In genomic region chr7:120157575-120158061, GRCm38 (mm10) we compare ENCODE assay signal across 18 mouse cellular contexts. TPM values are rescaled to one million over a fixed set of nuclear protein-coding genes. Genes with fewer than 3 reads are reported as not detected.
DNase-seq lines count a peak whose midpoint lies in the region; ATAC-seq and TF ChIP-seq lines count a peak whose summit lies in the region.
"Had no signal": no experiment of that assay in that cellular context is flagged by ENCODE, and none has a peak within 500 bp of the region (broad histone marks: within the 10 kb centered on the region; RNA-seq: fewer than 3 reads in every experiment).

No protein-coding gene starts in this region.

- WGBS in forebrain, embryonic 12.5 days, result 9% methylated on average over 5 of the region's 5 CpGs
- WGBS in hindbrain, embryonic 14.5 days, result 18% methylated on average over 5 of the region's 5 CpGs

- peak in 1 of 2 experiments; percentile 16 for DNase-seq in layer of hippocampus, adult 2 months (ENCODE audit: low spot score in 2 of 2)
- DNase-seq in layer of hippocampus, adult 9-11 months, result no peak
- no peak for DNase-seq in hindbrain, embryonic 14.5 days (ENCODE audit: low spot score)
- DNase-seq in retina, postnatal 1 day, result peak; percentile 95
- no peak for DNase-seq in adrenal gland, adult (ENCODE audit: inconsistent age in 2 of 2, low spot score in 1 of 2)
- DNase-seq: cerebellum, postnatal 36 days; kidney, postnatal 14 days; right cerebral cortex, postnatal 14 days; thymus, postnatal 14 days had no signal

- ATAC-seq in forebrain, embryonic 12.5 days (ENCODE audit: low FRiP score), result peak; percentile 57
- peak; percentile 72 for ATAC-seq in hindbrain, embryonic 14.5 days (ENCODE audit: low FRiP score)
- ATAC-seq in erythroblast, adult 5-6 weeks (replicated peaks; ENCODE audit: low FRiP score, poor library complexity, severe bottlenecking), result no peak
- ATAC-seq: activated CD4-positive, CD25-positive, alpha-beta regulatory T cell, adult 4 months had no signal

- H3K4me3 ChIP-seq in layer of hippocampus, adult 2 months, result no peak overlapping the region
- H3K4me3 ChIP-seq in forebrain, embryonic 12.5 days (replicated peaks), result no peak overlapping the region
- H3K4me3 ChIP-seq in hindbrain, embryonic 14.5 days (replicated peaks; ENCODE audit: low read length), result no peak overlapping the region
- H3K4me3 ChIP-seq: erythroblast, embryonic 14.5 days; heart, embryonic 13.5 days had no signal

- H3K27me3 ChIP-seq in forebrain, embryonic 12.5 days, result peaks cover 64% of the 10 kb centered on the region
- no peaks in the 10 kb centered on the region for H3K27me3 ChIP-seq in hindbrain, embryonic 14.5 days (ENCODE audit: control insufficient read depth, insufficient read depth, low read length)
- H3K27me3 ChIP-seq: heart, embryonic 13.5 days had no signal

- H3K36me3 ChIP-seq in forebrain, embryonic 12.5 days (replicated peaks), result no peaks in the 10 kb centered on the region
- H3K36me3 ChIP-seq in hindbrain, embryonic 14.5 days (replicated peaks; ENCODE audit: control insufficient read depth, insufficient read depth), result no peaks in the 10 kb centered on the region
- H3K36me3 ChIP-seq: heart, embryonic 13.5 days had no signal

- TF ChIP-seq CTCF in layer of hippocampus, adult 2 months (conservative IDR thresholded peaks at IDR 0.05), result no peak

- H3K4me1 ChIP-seq in forebrain, embryonic 12.5 days, result peaks cover 23% of the 10 kb centered on the region
- peaks cover 14% of the 10 kb centered on the region for H3K4me1 ChIP-seq in hindbrain, embryonic 14.5 days (replicated peaks; ENCODE audit: control insufficient read depth, insufficient read depth, low read length)
- H3K4me1 ChIP-seq: heart, embryonic 13.5 days had no signal

- no peak overlapping the region for H3K4me2 ChIP-seq in forebrain, embryonic 12.5 days
- H3K4me2 ChIP-seq in hindbrain, embryonic 14.5 days (replicated peaks), result no peak overlapping the region
- H3K4me2 ChIP-seq: heart, embryonic 13.5 days had no signal

- H3K9ac ChIP-seq in forebrain, embryonic 12.5 days, result no peak overlapping the region
- H3K9ac ChIP-seq in hindbrain, embryonic 14.5 days, result no peak overlapping the region
- H3K9ac ChIP-seq: heart, embryonic 13.5 days had no signal

- H3K27ac ChIP-seq in layer of hippocampus, adult 2 months, result peak overlapping the region; percentile 67
- H3K27ac ChIP-seq in forebrain, embryonic 12.5 days, result no peak overlapping the region
- H3K27ac ChIP-seq in hindbrain, embryonic 14.5 days, result no peak overlapping the region
- H3K27ac ChIP-seq: heart, embryonic 13.5 days had no signal

- no peaks in the 10 kb centered on the region for H3K9me3 ChIP-seq in forebrain, embryonic 12.5 days
- H3K9me3 ChIP-seq in hindbrain, embryonic 14.5 days (ENCODE audit: control insufficient read depth, low read length), result no peaks in the 10 kb centered on the region
- H3K9me3 ChIP-seq: heart, embryonic 13.5 days had no signal

RNA-seq across cellular contexts. Expression of gene Zp2, which starts 12.5 kb away (rescaled TPM):
- under 1 TPM; 0.20 to 0.37 TPM for total RNA-seq in layer of hippocampus, adult 2 months (2021)
- not detected in 2 replicates for polyA plus RNA-seq in forebrain, embryonic 12.5 days (2016; fragmentation: Nextera tagmentation; extraction: Ambion mirVana)
- not detected in 2 replicates for polyA plus RNA-seq in hindbrain, embryonic 14.5 days (2014; fragmentation: Nextera tagmentation; extraction: Ambion mirVana)
- not detected in 2 replicates for total RNA-seq in erythroblast, adult 5-6 weeks (2015; ENCODE audit: low replicate concordance)
- not detected in 2 replicates for total RNA-seq in erythroblast, adult 5-6 weeks (2017; ENCODE audit: low replicate concordance)
- total RNA-seq: megakaryocyte progenitor cell, adult 5-6 weeks had no signal
- polyA plus RNA-seq: activated CD4-positive, CD25-positive, alpha-beta regulatory T cell, adult 4 months; erythroblast, embryonic 14.5 days; neural tube, embryonic 14.5 days; stomach, embryonic 14.5 days had no signal

RNA-seq across cellular contexts. Expression of gene Anks4b, which starts 16.0 kb away (rescaled TPM):
- under 1 TPM; 0.31 to 0.32 TPM for total RNA-seq in layer of hippocampus, adult 2 months (2021)
- 0.05 TPM in 1 of 2 replicates, not detected in the other for polyA plus RNA-seq in forebrain, embryonic 12.5 days (2016; fragmentation: Nextera tagmentation; extraction: Ambion mirVana)
- not detected in 2 replicates for polyA plus RNA-seq in hindbrain, embryonic 14.5 days (2014; fragmentation: Nextera tagmentation; extraction: Ambion mirVana)
- total RNA-seq in erythroblast, adult 5-6 weeks (2015; ENCODE audit: low replicate concordance), result not detected in 2 replicates
- not detected in 2 replicates for total RNA-seq in erythroblast, adult 5-6 weeks (2017; ENCODE audit: low replicate concordance)
- total RNA-seq: megakaryocyte progenitor cell, adult 5-6 weeks had no signal
- polyA plus RNA-seq: activated CD4-positive, CD25-positive, alpha-beta regulatory T cell, adult 4 months; erythroblast, embryonic 14.5 days; neural tube, embryonic 14.5 days; stomach, embryonic 14.5 days had no signal

RNA-seq across cellular contexts. Expression of gene Crym, which starts 44.3 kb away (rescaled TPM):
- 100 to 1,000 TPM; 235 to 270 TPM for total RNA-seq in layer of hippocampus, adult 2 months (2021)
- 17.1 and 25.4 TPM in 2 replicates for polyA plus RNA-seq in forebrain, embryonic 12.5 days (2016; fragmentation: Nextera tagmentation; extraction: Ambion mirVana)
- 12.4 and 12.7 TPM in 2 replicates for polyA plus RNA-seq in hindbrain, embryonic 14.5 days (2014; fragmentation: Nextera tagmentation; extraction: Ambion mirVana)
- not detected in 2 replicates for total RNA-seq in erythroblast, adult 5-6 weeks (2015; ENCODE audit: low replicate concordance)
- total RNA-seq in erythroblast, adult 5-6 weeks (2017; ENCODE audit: low replicate concordance), result not detected in 2 replicates
- total RNA-seq: megakaryocyte progenitor cell, adult 5-6 weeks had no signal
- polyA plus RNA-seq: activated CD4-positive, CD25-positive, alpha-beta regulatory T cell, adult 4 months; erythroblast, embryonic 14.5 days had no signal

RNA-seq across cellular contexts. Expression of gene Abca14, which starts 46.1 kb away (rescaled TPM):
- total RNA-seq in layer of hippocampus, adult 2 months (2021), result not detected
- polyA plus RNA-seq in forebrain, embryonic 12.5 days (2016; fragmentation: Nextera tagmentation; extraction: Ambion mirVana), result not detected in 2 replicates
- not detected in 2 replicates for polyA plus RNA-seq in hindbrain, embryonic 14.5 days (2014; fragmentation: Nextera tagmentation; extraction: Ambion mirVana)
- not detected in 2 replicates for total RNA-seq in erythroblast, adult 5-6 weeks (2015; ENCODE audit: low replicate concordance)
- total RNA-seq in erythroblast, adult 5-6 weeks (2017; ENCODE audit: low replicate concordance), result not detected in 2 replicates
- total RNA-seq: gastrocnemius, adult 8-10 months; megakaryocyte progenitor cell, adult 5-6 weeks had no signal
- polyA plus RNA-seq: activated CD4-positive, CD25-positive, alpha-beta regulatory T cell, adult 4 months; erythroblast, embryonic 14.5 days; heart, embryonic 13.5 days; neural tube, embryonic 14.5 days; stomach, embryonic 14.5 days had no signal

RNA-seq across cellular contexts. Expression of gene Tmem159, which starts 55.5 kb away (rescaled TPM):
- total RNA-seq in layer of hippocampus, adult 2 months (2021), result 10 to 100 TPM; 11.3 to 11.7 TPM
- 8.0 and 8.9 TPM in 2 replicates for polyA plus RNA-seq in forebrain, embryonic 12.5 days (2016; fragmentation: Nextera tagmentation; extraction: Ambion mirVana)
- polyA plus RNA-seq in hindbrain, embryonic 14.5 days (2014; fragmentation: Nextera tagmentation; extraction: Ambion mirVana), result 12.0 and 15.2 TPM in 2 replicates
- total RNA-seq in erythroblast, adult 5-6 weeks (2015; ENCODE audit: low replicate concordance), result 0.84 and 1.7 TPM in 2 replicates
- total RNA-seq in erythroblast, adult 5-6 weeks (2017; ENCODE audit: low replicate concordance), result 1.2 TPM in 1 of 2 replicates, not detected in the other
- polyA plus RNA-seq: erythroblast, embryonic 14.5 days had no signal

Comparison
In these comparisons a context has a peak if more than half of its experiments do, and no peak if none do; other contexts are left out.
1. RNA of gene Crym, which starts 44.3 kb away (total RNA-seq): 235 to 270 TPM in layer of hippocampus, adult 2 months; not detected in erythroblast, adult 5-6 weeks; every median in the first group is over 100 times any median in the second.